Mouse (Mus musculus) thymus, adult 18-20 months (tissue): Measurements from ENCODE around the gene Igsf9.
A peak's percentile ranks its signal among the peaks of the same experiment; 100 is the strongest.

Source experiments
- DNase-seq, 2 experiments: peaks; one replicate each; pipeline ENCODE4 v3.0.0; 2022; ENCODE audit warnings: mixed read lengths in 2 of 2

The Igsf9 gene

DNA sequence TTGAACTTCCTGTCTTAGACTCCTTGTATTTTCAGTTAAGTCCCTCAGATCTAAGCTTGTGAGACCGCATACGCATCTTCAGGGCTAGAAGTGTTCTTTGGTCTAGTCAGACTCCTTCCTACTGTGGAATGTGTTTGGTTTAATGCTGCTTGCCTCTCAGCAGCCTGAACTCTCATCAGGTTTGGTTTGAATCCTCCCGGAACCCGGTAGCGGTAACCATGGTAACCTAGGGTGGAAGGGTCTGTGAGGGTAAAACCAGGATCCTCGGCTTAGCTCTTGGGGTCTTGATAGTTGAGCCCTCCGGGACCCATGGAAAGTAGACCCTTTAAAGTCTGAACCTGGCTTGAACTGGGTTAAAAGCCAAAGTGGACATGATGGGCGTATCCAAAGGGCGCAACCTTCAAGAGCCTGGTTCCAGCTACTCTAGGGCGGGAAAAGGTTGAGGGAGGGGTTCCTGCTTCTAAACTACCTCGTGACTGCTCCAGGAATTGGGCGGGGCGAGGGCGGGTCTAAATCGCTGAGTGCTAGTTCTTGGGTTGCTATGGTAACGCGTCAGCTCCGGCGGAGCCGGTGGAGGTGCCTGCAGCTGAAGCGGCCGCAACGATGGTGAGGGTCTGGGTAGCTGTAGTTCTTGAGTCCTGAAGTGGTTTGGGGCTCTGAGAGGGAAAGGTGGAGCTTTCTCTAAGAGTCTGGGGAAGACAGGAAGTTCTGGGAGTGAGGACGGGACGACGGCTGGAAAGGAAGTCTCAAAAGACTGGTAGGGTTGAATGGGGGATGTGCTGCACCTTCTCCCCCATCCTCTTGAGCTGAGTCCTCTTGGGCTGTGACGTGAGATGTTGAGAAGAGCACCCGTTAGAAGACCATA lies 39.2 kb downstream of the Igsf9 start, which contains the start of gene Cfap45:
Gene Cfap45 (plus strand): TSS at position 226 of the 865 bp plus-strand sequence.
- DNase-seq = peak; percentile 85 to 91

DNA sequence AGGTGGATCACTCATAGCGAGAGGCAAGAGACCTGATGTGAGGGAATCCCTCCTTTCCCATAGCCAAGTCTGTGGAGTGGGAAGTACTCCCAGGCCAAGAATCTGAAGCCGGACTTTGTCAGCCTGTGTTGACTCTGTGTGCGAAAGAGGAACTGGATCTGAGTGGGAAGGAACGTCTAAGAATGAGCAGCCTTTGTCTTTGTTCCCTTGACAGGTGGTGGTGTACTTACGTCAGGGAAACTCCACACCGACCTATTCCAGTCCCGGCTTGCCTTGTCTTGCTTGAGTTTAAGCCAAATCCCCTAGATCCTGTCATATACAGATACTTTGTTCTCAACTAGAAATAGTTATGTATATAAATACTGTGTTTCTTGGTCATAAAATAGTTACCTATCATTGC lies 40.9 kb downstream of the Igsf9 start:
- DNase-seq = no peak

DNA sequence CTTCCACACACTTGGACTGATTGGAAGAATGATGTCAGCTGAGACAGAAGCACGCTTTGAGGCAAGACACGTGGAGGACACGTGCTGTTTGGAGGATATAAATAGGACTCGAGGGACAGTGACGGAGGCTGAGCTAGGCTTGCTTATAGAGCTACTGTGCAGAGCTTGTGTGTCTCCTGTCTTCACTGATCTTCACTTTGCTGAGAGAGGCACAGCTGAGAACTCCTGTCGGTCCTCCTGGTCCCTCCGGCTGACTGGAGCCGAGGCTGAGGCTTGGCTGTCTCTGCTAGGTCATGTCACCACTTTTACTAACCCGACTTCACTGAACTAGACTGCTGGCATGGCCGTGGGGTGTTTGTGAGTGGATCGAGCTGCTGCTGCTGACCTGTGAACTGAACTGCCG lies 42.1 kb downstream of the Igsf9 start:
- no peak for DNase-seq

DNA sequence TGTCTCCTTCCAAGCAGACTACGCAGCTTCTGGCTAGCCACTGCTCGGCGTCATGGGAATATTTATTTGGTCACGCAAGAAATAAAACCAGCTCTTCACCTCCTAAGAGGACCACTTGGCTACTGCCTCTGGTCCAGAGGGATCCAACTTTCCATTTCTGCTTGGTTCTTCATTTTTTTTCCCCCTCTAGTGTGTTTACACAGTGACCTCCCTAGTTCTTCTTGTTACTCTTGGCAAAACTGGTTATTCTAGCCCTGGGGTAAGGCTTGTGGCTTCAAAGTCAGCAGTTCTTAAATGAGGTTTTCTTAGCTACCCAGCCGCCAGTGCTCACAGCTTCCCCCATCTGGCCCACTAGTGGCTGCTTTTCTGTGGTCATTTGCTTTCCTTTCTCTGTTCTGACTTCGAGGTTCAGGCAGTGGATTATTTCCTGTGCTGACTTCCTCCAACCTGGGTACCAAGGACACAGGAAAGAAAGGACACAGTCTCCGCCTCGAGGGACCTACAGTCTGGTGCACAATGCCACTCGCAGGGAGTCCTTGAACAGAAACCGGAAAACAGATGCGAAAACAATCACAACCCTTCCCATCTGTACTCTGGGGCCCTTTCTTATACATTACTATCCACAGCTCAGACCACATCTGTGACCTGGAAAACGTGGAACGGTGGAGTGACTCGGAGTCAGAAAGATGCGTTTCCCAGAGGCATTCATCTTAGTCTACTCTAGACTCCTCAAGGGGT lies 43.6 kb downstream of the Igsf9 start:
- no peak for DNase-seq

DNA sequence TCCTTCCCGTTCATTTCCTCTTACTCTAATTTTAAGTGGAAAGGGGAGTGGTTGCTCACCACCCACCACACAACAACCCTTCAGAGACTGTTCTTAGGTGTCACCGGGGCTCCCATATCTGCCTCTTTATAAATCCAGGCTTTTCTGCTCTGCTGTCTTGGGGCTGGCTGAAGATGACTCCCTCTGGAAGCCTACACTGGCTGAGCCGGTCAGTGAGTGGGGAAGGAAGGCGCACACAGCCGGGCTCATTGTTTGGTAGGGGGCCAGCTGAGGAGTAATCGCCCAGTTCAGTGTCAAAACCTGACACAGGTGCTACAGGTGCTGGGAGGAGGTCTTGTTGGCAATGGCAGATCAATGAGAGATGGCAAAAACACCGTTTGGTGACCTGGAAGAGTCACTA lies 44.4 kb downstream of the Igsf9 start:
- DNase-seq = no peak

DNA sequence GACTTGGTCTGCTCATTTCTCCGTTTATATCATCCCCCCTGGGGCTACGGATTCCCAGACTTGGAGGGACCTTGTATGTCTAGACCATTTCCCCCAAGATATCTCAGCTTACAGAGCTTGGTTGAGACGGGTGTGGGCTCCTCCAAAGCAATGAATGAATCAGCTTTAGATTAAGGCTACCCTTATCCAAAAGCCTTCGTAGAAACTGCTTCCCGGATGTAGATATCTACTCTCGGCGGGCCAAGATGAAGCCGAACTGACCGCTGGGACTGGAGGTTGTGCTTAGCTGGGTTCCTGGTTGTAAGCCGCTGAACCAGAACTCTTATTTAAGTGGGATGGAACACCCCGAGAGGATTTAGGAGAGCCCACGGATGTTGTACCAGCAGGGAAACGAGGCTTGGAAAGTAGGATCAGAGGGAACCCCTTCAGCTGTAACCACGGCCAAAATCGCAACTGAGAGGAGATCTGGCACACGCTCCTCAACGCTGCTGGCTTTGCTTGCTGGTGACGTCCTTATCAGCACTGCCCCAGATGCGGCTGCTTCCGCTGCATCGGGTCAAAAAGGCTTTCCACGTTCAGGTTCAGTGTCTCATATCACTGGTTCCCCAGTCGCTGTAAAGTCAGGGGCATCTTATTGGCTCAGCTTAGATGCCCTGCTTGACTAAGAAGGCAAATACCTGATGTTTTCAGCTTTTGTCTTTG lies 44.9 kb downstream of the Igsf9 start:
- DNase-seq = no peak

DNA sequence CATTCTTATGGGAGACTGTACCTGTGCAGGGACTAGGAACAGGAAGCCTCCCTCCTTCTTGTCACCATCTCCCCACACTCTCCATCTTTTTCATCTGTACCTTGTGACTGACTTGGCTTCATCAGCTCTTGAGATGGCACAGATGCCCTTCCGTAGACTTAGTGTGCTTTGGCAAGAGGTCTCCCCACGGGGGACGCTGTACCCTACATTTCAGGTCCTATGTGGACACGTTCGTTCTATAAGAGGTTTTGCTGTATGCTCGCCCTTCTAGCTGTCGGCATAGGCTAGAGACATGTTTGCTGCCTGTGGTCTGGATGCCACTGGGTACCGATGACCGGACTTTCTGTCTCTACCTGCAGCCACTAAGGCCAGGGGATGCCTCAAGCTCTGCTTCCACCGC lies 45.8 kb downstream of the Igsf9 start:
- DNase-seq = no peak

DNA sequence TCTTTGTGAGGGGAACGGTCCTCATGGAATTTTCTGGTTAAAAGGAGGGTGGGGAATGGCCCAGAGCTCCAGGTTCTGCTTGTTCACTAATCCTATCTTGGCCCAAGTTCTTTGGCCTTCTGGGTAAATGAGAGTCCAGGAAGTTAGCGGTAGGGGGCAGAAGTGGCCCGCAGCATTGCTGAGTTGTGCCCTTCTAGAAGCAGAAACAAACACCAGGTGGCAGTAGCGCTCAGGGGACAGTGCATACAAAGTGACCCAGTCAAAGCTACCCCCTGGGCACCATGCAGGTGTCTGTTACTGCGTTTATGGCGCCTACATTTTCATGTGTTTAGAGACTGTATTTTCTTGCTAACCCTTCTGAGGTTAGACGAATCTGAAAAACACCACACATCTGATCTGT lies 47.1 kb downstream of the Igsf9 start:
- peak; percentile 63 to 76 for DNase-seq

DNA sequence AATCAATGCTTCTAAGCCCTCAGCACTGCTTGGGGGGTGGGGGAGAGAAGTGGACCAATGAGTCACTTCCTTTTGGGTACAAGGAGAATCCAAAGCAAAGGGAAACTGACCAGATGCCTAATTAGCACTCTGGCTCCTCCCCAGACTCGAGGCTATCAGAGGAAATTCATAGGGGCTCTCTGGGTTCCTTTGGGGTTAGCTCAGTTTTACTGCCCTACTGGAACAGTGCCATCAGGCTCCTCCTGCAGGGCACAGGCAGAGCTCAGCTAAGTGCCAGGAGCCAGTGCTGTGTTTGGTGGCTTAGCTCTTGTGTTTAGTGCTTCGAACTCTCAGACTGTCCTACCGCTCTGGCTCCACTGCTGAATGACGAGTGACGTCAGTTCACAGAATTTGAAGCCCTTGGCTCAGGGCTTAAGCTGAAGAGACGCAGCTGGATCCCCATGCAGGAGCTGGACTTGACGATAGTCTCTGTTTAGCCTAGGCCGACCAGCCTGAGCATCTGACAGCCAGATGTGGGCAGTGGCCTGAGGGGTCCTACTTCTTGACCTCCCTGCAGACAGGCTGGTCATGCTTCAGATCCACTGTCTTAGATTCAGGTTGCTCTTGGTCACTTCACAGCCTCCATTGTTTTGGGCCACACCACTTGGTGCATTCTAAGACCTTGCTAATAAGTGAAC lies 49.1 kb downstream of the Igsf9 start:
- DNase-seq = no peak

DNA sequence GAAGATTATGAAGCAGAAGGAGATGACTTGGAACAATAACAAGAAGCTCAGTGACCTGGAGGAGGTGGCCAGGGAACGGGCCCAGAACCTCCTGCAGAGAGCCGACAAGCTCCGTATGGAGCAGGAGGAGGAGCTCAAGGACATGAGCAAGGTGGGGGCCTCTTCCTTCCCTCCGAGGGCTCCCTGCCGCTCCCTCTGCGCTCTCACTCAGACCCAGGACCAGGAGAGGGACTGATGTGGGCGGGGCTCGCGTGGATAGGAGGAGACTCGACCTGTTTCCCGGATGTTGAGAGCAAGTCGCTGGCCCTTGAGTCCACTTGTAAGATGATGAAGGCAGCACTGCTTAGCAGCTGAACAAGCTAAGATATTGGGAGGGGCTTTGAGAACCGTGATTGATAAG lies 51.0 kb downstream of the Igsf9 start:
- no peak for DNase-seq

DNA sequence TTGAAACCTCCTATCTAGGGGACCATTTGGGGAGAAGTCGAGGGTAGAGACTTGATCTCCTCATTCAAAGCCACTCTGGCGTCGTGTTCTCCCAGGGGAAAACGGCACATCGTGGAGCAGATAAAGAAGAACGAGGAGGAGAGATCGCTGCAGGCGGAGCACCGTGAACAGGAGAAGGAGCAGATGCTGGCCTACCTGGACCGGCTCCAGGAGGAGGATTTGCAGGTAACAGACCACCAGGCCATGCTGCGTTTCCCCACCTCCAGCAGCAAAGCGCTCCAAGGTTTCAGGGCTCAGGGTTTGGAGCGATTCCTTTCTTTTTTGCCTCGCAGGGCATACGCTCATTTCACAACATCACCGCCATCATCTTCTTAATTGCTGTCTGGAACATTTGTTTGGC lies 53.5 kb downstream of the Igsf9 start:
- no peak for DNase-seq

DNA sequence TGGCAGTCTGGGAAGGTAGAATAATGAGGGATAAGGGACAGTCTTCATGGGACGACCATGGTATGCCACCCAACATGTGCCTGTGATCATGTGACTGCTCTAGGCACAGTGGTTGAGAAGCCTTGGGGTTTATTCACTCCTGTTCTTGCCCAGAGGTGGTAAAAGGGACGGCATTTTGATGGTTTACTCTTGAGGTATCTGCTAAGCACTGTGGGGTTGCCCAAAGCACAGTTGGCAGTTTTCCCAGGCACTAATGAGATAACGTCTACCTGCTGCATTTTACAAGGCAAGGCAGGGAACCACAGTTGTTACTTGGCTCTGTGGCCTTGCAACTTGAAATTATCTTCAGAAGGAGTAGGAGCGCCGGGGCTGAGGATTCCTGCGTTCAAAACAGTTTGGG lies 58.2 kb downstream of the Igsf9 start:
- DNase-seq = no peak

DNA sequence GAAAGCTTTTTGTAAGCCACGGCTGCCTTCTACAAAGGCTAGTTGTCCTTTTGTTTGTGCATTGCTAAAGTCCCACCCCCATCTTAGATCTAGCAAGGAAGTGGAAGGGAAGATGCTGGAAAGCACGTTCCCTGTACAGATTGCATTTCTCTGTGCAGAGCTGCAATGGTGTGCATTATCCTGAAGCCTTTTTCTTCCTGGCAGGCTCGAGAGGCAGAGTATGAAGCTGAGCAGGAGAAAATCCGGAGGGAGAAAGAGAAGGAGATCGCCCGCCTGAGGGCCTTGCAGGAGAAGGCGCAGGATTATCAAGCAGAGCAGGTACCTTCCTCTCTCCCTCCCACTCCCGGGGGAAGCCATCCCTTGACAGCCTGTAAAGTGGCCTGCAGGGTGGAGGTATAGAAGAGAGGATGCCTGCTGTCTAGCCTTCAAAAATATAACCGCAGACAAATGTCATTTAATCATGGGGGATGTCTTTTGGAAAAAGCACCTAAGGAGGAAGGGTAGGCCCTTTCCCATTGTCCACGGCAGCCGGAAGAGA lies 58.8 kb downstream of the Igsf9 start:
- no peak for DNase-seq

DNA sequence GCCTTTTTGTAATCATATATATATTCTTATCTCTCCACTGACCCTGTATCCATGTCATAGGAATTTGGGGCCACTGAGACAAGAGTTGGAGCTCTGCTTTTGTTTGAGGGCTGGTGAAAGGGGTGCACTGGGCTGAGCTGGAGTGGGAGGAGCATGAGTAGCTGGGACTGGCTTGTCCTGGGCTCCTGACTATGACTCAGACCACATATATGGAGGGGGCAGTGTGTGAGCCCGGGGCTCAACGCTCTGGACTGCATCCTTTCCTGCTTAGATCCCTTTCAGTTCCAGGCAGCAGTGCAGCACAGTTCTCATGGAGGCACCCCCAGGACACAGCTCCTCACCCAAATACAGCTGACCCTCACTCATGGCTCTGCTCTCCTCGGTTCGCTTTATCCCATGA lies 64.5 kb downstream of the Igsf9 start:
- DNase-seq = no peak
